Mouse (Mus musculus): ENCODE measurements around the gene Gm10031. TPM values are rescaled to one million over a fixed set of nuclear protein-coding genes. Genes with fewer than 3 reads are reported as not detected.
"Not testable (repeated sequence)": the region's sequence is repeated elsewhere in the genome, so short reads cannot be mapped to it uniquely, and the experiment has no call there.

Gm10031 gene
- polyA plus RNA-seq, 1 experiment = 7.5 TPM

GRCm38 (mm10) chr1:156505901-156506300 is 17.9 kb upstream of the Gm10031 start:
- TF ChIP-seq POLR2A (IDR thresholded peaks at IDR 0.05; ENCODE audit: borderline replicate concordance, low read depth, low read length) (no peak), CTCF (IDR thresholded peaks at IDR 0.05; ENCODE audit: low read depth, low read length) (no peak)
- Histone ChIP-seq H3K27ac (ENCODE audit: insufficient read depth, low read depth, low read length) (no peak overlapping the region), H3K4me3 (ENCODE audit: insufficient read depth, low read length) (no peak overlapping the region), H3K4me1 (ENCODE audit: control insufficient read depth, insufficient read depth, low read length) (no peaks in the 10 kb centered on the region)

- no peak overlapping the region for H3K27ac ChIP-seq (ENCODE audit: insufficient read depth, low read depth, low read length)
- TF ChIP-seq CTCF (IDR thresholded peaks at IDR 0.05; ENCODE audit: low read depth, low read length) = no peak
- no peak for TF ChIP-seq POLR2A (IDR thresholded peaks at IDR 0.05; ENCODE audit: borderline replicate concordance, low read depth, low read length)
Measured at GRCm38 (mm10) chr1:156507753-156508152, 16.1 kb upstream of the Gm10031 start.

GRCm38 (mm10) chr1:156520136-156520780 is 3.6 kb upstream of the Gm10031 start:
- Histone ChIP-seq H3K27ac (ENCODE audit: insufficient read depth, low read depth, low read length) (no peak overlapping the region), H3K4me1 (ENCODE audit: control insufficient read depth, insufficient read depth, low read length) (peaks cover 6% of the 10 kb centered on the region), H3K4me3 (ENCODE audit: insufficient read depth, low read length) (no peak overlapping the region)
- TF ChIP-seq CTCF (IDR thresholded peaks at IDR 0.05; ENCODE audit: low read depth, low read length) (no peak), POLR2A (IDR thresholded peaks at IDR 0.05; ENCODE audit: borderline replicate concordance, low read depth, low read length) (no peak)

More at GRCm38 (mm10) chr1:156507753-156508152, 16.1 kb upstream of the Gm10031 start:
- Histone ChIP-seq H3K4me1 (ENCODE audit: control insufficient read depth, insufficient read depth, low read length) (no peaks in the 10 kb centered on the region), H3K4me3 (ENCODE audit: insufficient read depth, low read length) (no peak overlapping the region)

- H3K4me3 ChIP-seq (ENCODE audit: insufficient read depth, low read length) = no peak overlapping the region
- peaks cover 6% of the 10 kb centered on the region for H3K4me1 ChIP-seq (ENCODE audit: control insufficient read depth, insufficient read depth, low read length)
- peak overlapping the region; percentile 55 for H3K27ac ChIP-seq (ENCODE audit: insufficient read depth, low read depth, low read length)
- TF ChIP-seq POLR2A (IDR thresholded peaks at IDR 0.05; ENCODE audit: borderline replicate concordance, low read depth, low read length) = no peak
Measured at GRCm38 (mm10) chr1:156521796-156522517, 1.9 kb upstream of the Gm10031 start.

GRCm38 (mm10) chr1:156532476-156533175 is 8.8 kb downstream of the Gm10031 start:
- peaks cover 11% of the 10 kb centered on the region for H3K4me1 ChIP-seq (ENCODE audit: control insufficient read depth, insufficient read depth, low read length)
- not testable (repeated sequence) for H3K27ac ChIP-seq (ENCODE audit: insufficient read depth, low read depth, low read length); H3K4me3 ChIP-seq (ENCODE audit: insufficient read depth, low read length)

GRCm38 (mm10) chr1:156533483-156533882 is 9.7 kb downstream of the Gm10031 start:
- Histone ChIP-seq H3K4me3 (ENCODE audit: insufficient read depth, low read length) (no peak overlapping the region), H3K4me1 (ENCODE audit: control insufficient read depth, insufficient read depth, low read length) (peaks cover 14% of the 10 kb centered on the region), H3K27ac (ENCODE audit: insufficient read depth, low read depth, low read length) (no peak overlapping the region)
- TF ChIP-seq CTCF (IDR thresholded peaks at IDR 0.05; ENCODE audit: low read depth, low read length) (no peak), POLR2A (IDR thresholded peaks at IDR 0.05; ENCODE audit: borderline replicate concordance, low read depth, low read length) (no peak)

GRCm38 (mm10) chr1:156533911-156534310 is 10.1 kb downstream of the Gm10031 start:
- H3K4me3 ChIP-seq (ENCODE audit: insufficient read depth, low read length) = no peak overlapping the region
- peaks cover 14% of the 10 kb centered on the region for H3K4me1 ChIP-seq (ENCODE audit: control insufficient read depth, insufficient read depth, low read length)
- TF ChIP-seq POLR2A (IDR thresholded peaks at IDR 0.05; ENCODE audit: borderline replicate concordance, low read depth, low read length) (no peak), CTCF (IDR thresholded peaks at IDR 0.05; ENCODE audit: low read depth, low read length) (no peak)
- H3K27ac ChIP-seq (ENCODE audit: insufficient read depth, low read depth, low read length) = no peak overlapping the region

- Histone ChIP-seq H3K4me3 (ENCODE audit: insufficient read depth, low read length) (no peak overlapping the region), H3K27ac (ENCODE audit: insufficient read depth, low read depth, low read length) (no peak overlapping the region), H3K4me1 (ENCODE audit: control insufficient read depth, insufficient read depth, low read length) (peaks cover 14% of the 10 kb centered on the region)
- TF ChIP-seq CTCF (IDR thresholded peaks at IDR 0.05; ENCODE audit: low read depth, low read length) (no peak), POLR2A (IDR thresholded peaks at IDR 0.05; ENCODE audit: borderline replicate concordance, low read depth, low read length) (no peak)
Measured at GRCm38 (mm10) chr1:156537031-156537430, 13.2 kb downstream of the Gm10031 start.

GRCm38 (mm10) chr1:156537701-156538100 is 13.9 kb downstream of the Gm10031 start:
- Histone ChIP-seq H3K4me3 (ENCODE audit: insufficient read depth, low read length) (no peak overlapping the region), H3K27ac (ENCODE audit: insufficient read depth, low read depth, low read length) (no peak overlapping the region), H3K4me1 (ENCODE audit: control insufficient read depth, insufficient read depth, low read length) (peaks cover 14% of the 10 kb centered on the region)
- TF ChIP-seq POLR2A (IDR thresholded peaks at IDR 0.05; ENCODE audit: borderline replicate concordance, low read depth, low read length) = no peak
- TF ChIP-seq CTCF (IDR thresholded peaks at IDR 0.05; ENCODE audit: low read depth, low read length) = no peak

GRCm38 (mm10) chr1:156538382-156538781 is 14.6 kb downstream of the Gm10031 start:
- Histone ChIP-seq H3K27ac (ENCODE audit: insufficient read depth, low read depth, low read length) (no peak overlapping the region), H3K4me1 (ENCODE audit: control insufficient read depth, insufficient read depth, low read length) (peaks cover 11% of the 10 kb centered on the region), H3K4me3 (ENCODE audit: insufficient read depth, low read length) (no peak overlapping the region)
- no peak for TF ChIP-seq POLR2A (IDR thresholded peaks at IDR 0.05; ENCODE audit: borderline replicate concordance, low read depth, low read length)

Measured in bone marrow macrophage, adult 2 months (primary cell).